Mouse (Mus musculus): ENCODE measurements around the gene 4930486L24Rik.
"Not testable (repeated sequence)": the region's sequence is repeated elsewhere in the genome, so short reads cannot be mapped to it uniquely, and the experiment has no call there.

The 4930486L24Rik gene

DNA sequence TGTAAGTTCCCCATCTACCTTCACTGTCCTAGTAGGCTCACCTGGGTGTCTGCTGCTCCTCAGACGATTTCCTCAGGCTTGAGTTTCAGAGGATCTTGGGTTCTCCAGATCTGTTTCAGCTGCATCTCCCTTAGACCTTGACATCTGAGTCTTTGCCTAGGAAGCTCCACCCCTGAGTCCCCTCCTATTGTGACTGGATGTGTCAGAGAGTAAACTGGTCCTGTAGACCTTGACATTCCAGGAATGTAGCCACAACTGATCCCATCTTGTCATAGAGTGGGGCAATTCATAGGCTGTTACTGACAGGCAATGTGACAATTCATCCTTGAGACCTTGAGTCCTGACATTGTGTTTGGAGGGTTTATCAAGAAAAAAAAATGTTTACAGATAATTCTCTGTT is at the start of gene 4930486L24Rik:
Gene 4930486L24Rik (minus strand): TSS at position 195 of the 400 bp plus-strand sequence.
- no peak for DNase-seq (ENCODE audit: low read depth, low spot score)

GRCm38 (mm10) chr13:60904780-60905179 is 40.5 kb upstream of the 4930486L24Rik start, which contains the start of gene Tpbpb:
Gene Tpbpb (minus strand): TSS chr13:60904880.
- not testable (repeated sequence) for DNase-seq (ENCODE audit: low read depth, low spot score)

DNA sequence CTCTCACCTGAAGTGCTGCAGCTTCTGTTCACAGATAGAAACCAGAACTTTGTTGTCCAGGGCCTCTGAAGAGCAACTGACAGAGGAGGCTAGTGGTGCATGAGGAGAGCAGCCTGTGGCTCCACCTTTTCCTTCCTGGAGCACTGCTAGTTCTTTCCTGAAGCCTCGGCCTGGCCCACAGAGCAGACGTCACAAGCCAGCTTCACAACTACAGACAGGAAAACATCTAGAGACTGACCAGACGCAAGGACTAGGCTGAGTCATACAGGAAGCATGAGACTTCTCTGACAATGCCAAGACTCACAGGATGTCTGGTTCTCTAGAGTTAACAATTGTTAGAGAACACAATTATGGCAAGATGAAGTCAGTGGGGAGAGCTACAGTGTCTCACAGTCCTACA is 33.1 kb upstream of the 4930486L24Rik start, which contains the start of gene Ctla2b:
Gene Ctla2b (minus strand): TSS at position 120 of the 400 bp plus-strand sequence.
- DNase-seq (ENCODE audit: low read depth, low spot score) = no peak

GRCm38 (mm10) chr13:60896794-60897193 is 32.5 kb upstream of the 4930486L24Rik start, which contains the start of gene Gm49392:
Gene Gm49392 (minus strand): TSS chr13:60896894.
- not testable (repeated sequence) for DNase-seq (ENCODE audit: low read depth, low spot score)

DNA sequence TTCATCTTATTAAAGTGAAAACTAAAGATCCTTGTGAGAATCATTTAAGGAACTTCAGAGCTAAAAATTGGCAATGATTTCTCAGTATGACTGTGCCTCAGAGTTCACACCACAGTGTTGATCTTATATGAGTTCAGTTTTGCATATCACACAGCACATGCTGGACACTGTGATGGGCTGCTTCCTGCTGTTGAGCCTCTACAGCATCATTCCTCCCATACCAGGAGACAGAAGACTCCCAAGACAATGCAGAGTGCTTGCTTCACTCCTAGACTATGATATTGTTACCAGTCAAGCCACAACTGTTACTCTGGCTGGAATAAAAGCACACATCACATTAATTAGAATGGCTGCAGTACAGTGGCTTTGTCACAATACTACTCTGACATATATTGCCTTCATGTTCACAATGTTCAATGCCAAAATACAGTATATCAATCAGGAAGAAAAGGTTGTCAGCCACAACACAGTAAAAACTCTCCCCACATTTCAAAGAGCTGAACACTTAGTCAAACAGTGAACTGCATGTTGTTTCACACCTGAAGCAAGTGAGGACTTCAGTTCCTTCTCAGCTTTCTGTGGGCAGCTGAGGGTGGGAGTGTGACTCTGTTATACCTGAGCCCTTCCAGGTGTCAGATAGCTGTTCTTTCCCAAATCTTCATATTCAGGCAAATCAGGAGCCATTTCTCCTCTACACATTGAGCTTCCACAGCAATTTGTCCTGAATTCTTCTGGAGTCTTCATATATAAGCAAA is 31.3 kb upstream of the 4930486L24Rik start:
- DNase-seq (ENCODE audit: low read depth, low spot score) = no peak

DNA sequence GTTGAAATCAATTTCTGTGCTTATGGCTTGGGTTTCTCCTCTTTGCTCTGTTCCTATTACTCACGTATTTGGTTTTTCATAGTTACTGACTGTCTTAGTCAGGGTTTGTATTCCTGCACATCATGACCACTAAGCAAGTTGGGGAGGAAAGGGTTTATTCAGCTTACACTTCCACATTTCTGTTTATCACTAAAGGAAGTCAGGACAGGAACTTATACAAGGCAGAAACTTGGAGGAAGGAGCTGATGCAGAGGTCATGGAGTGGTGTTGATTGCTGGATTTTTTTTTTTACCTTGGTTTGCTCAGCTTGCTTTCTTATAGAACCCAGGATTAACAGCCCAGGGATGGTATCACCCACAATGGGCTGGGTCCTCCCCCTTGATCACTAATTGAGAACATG is 28.0 kb upstream of the 4930486L24Rik start:
- DNase-seq (ENCODE audit: low read depth, low spot score) = no peak

GRCm38 (mm10) chr13:60848241-60849120 is 15.8 kb downstream of the 4930486L24Rik start:
- no peak for DNase-seq (ENCODE audit: low read depth, low spot score)

DNA sequence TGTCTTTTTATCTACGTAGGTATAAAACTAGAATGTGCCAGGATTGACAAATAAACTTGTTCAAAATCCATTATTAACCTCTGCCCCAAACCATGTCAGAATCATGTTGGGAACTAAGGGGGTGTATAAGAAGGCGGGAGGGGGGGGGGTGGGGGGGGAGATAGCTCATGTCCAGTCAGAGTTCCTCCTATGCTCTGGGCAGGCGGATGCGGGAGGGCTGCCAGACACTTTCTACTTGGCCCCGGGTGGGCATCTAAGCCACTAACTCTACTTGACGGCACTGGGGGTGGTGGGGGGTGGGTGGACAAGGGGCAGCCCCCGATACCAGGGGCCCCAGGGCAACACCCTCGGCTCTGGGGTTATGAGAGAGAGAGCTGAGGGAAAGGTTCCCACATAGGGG is 21.1 kb downstream of the 4930486L24Rik start:
- no peak for DNase-seq (ENCODE audit: low read depth, low spot score)

DNA sequence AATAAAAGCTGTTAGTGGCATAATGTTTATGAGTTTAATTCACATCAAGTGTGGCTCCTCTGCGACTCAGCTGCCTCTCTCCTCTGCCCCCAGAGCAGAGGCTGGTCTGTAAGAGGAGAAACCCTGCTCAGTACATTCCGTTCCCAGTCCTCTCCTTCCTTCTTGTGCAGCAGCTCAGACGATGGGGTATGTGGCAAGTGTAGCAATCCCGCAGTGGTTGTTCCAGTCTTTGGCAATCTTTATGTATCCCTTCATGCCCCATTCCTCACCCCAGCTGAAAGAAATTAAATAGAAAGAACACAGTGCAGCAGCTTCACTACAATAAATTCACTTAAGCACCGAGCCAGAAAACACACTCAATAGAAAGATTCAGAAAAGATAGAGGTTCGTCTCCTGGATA is 21.6 kb downstream of the 4930486L24Rik start:
- no peak for DNase-seq (ENCODE audit: low read depth, low spot score)

DNA sequence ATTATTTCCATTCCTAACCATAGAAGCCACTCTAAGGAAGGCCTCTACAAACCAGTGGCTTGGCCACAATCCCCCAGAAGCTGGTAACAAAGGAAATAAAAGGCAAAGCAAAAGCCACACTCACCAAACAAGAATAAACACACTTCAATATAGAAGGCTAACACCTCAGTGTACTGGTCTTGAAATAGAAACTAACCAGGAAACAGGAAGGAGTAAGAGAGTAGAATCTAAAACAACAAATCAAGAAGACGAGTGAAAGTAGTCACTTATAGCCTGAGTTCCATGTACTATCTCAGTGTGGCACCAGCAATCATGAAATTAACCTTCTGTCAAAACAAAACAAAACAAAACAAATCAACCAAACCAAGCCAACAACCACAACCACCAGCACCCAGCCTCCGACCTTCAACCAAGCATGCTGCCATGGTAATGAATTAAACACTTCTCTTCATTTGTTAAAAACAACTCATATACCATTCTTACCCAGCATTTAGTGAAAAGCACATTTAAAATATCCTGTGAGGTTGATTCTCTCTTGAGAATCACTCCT is 24.8 kb downstream of the 4930486L24Rik start:
- no peak for DNase-seq (ENCODE audit: low read depth, low spot score)

DNA sequence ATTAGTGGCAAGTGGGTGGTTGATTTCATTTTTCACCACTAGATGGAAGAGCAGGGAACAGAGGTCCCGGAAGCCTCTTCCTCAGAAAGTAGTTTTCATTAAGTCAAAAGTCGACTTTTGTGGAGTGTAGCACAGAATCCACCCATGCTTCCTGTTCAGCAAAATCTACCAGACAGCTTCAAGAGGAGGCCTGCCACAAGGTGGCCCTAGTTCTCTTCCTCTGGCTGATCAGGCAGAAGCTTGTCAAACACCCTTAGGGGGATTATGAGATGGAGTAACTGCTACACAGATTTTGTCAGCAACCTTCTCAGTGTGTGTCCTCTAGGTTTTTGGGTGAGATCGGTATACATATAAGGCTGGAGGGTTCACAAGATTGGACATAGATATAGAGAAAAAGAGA is 38.2 kb downstream of the 4930486L24Rik start:
- DNase-seq (ENCODE audit: low read depth, low spot score) = no peak

DNA sequence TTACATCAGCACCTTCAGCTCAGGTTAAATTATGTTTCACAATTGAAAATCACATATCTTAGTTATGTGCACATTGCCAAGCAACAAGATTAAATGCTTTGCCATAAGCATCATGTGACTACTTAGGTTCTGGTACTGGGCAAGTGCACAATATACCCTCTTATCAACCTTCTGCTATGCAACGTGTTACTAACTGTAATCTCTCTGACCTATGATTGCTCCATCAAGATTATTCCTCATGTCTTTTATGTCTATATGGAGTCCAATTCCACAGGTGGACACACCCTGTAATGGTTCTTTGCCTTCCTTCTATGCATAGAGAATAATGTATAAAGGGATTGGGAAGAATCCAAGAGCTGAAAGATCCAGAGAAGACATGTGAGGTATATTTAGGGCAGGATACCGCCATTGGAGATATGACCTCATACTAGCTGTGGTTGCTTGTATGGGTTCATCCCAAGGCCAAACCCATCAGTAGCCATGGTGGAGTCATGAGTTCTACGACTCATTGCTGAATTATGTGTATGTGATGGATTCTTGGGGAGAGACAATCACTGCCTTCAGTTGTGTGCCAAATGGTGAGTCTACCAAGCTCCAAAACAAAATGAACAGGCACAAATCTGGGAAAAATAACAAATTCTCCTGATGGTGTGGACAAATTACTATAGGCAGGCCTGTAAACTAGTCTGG is 43.6 kb downstream of the 4930486L24Rik start:
- DNase-seq (ENCODE audit: low read depth, low spot score) = no peak

- no peak for DNase-seq (ENCODE audit: low read depth, low spot score)
These were observed 44.8 kb downstream of the 4930486L24Rik start for GRCm38 (mm10) chr13:60819469-60819868.

DNA sequence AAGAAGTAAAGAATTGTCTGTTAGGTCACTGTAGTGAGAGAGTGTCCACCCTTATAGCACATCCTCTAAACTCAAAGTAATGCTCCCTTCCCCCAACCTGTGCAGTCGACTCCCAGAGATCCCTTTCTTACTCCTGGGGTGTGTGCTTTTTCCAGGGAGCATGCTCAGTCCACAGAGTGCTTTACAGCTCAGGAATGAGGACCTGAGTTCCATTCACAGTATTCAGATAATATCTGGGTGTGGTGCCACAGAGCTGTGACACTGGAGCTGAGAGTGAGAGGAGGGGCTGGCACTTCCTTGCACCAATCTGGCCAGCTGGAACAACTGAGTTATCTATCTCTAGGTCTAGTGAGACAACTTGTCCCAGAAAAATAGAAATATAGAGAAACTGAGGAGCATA is 50.6 kb downstream of the 4930486L24Rik start:
- DNase-seq (ENCODE audit: low read depth, low spot score) = no peak

DNA sequence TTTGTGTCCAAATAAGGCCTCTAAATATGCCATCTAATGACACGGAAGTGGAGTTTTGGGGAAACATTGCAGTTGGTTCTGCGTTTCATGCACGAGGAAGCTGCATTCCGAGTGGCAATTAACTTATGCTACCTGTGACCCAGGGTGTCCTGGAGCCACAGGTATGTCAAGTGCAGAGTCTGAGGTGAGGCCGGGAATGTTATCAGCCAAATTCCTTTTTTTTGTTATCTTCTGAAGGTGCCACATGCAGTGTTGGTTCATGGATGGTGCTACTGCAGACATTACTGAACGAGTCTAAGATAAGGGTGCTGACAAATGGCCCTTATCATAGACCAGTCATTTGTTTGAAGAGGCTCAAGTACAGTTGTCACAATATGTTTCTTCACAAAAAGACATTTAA is 51.5 kb downstream of the 4930486L24Rik start:
- no peak for DNase-seq (ENCODE audit: low read depth, low spot score)

- DNase-seq (ENCODE audit: low read depth, low spot score) = no peak
These were observed 54.6 kb downstream of the 4930486L24Rik start for GRCm38 (mm10) chr13:60809690-60810089.

DNA sequence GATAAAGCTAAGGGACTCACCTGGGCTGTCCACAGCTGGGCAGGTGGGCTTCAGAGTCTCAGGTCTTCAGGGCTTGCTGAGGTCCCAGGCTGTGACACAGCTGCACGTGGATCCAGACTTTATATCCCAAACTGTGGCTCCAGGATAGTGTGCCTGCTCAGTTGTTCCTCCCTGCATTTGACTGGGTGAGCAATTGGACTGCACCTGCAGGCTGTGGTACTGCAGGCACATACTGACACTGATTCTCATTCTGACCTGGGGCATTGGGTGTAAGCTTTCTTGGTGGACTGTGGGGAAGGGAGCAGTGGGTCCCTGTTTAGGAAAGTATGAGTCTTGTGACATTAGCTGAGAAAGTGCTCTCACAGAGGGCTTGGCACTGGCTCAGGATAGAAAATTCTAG is 61.5 kb downstream of the 4930486L24Rik start, which contains the start of gene Ctsll3:
Gene Ctsll3 (minus strand): TSS at position 101 of the 400 bp plus-strand sequence.
- no peak for DNase-seq (ENCODE audit: low read depth, low spot score)
